Mouse (Mus musculus) forebrain, embryonic 15.5 days (tissue): ENCODE results near the gene Nsg2. TPM values are rescaled to one million over a fixed set of nuclear protein-coding genes. Genes with fewer than 3 reads are reported as not detected.
"Not testable (repeated sequence)": the region's sequence is repeated elsewhere in the genome, so short reads cannot be mapped to it uniquely, and the experiment has no call there.

Experiments used
- ATAC-seq: fragments of 200-750 bp; cut with Nextera tagmentation; replicated peaks from 2 replicates; pipeline ENCODE4 v1.8.0; 2017; ENCODE audit warnings: mild to moderate bottlenecking, moderate TSS enrichment, moderate library complexity
- H3K27ac ChIP-seq: fragments of 300-500 bp; sonication (generic); replicated peaks from 2 replicates; pipeline ENCODE4 v1.5.1; 2015; ENCODE audit warnings: mild to moderate bottlenecking, inconsistent platforms
- H3K27me3 ChIP-seq: fragments of 300-500 bp; sonication (generic); 2 replicates; pipeline ENCODE4 v1.6.1; 2015; ENCODE audit warnings: inconsistent platforms
- H3K36me3 ChIP-seq: fragments of 300-500 bp; sonication (generic); 2 replicates; pipeline ENCODE4 v1.6.1; 2015; ENCODE audit warnings: mild to moderate bottlenecking, inconsistent platforms
- H3K4me1 ChIP-seq: fragments of 300-500 bp; sonication (generic); 2 replicates; pipeline ENCODE4 v1.6.1; 2015; ENCODE audit warnings: inconsistent platforms
- H3K4me2 ChIP-seq: fragments of 300-500 bp; sonication (generic); replicated peaks from 2 replicates; pipeline ENCODE4 v1.6.1; 2015; ENCODE audit warnings: mild to moderate bottlenecking, inconsistent platforms
- H3K4me3 ChIP-seq: fragments of 300-500 bp; sonication (generic); 2 replicates; pipeline ENCODE4 v1.5.1; 2015; ENCODE audit warnings: mild to moderate bottlenecking, inconsistent platforms
- H3K9ac ChIP-seq: fragments of 300-500 bp; sonication (generic); replicated peaks from 2 replicates; pipeline ENCODE4 v1.6.1; 2015; ENCODE audit warnings: mild to moderate bottlenecking, inconsistent platforms
- H3K9me3 ChIP-seq: fragments of 300-500 bp; sonication (generic); 2 replicates; pipeline ENCODE4 v1.6.1; 2016; ENCODE audit warnings: inconsistent platforms
- WGBS: fragments of 180-500 bp; shearing (Covaris S2); methylation state at CpG from one replicate; pipeline ENCODE4 v1.1.7; 2015; ENCODE audit warnings: mixed read lengths; 5-methylcytosine and 5-hydroxymethylcytosine counted together
- polyA plus RNA-seq: library from polyadenylated mRNA; unstranded; fragments of >200 nt; fragmentation: Nextera tagmentation; extraction: Ambion mirVana; gene quantifications from 2 replicates; pipeline ENCODE4 v1.2.1, GENCODE M21; 2015

Gene Nsg2
- 677 and 717 TPM in 2 replicates for polyA plus RNA-seq

GRCm38 (mm10) chr11:32000281-32000680, at the start of gene Nsg2:
Gene Nsg2 (plus strand): TSS chr11:32000463.
- Histone ChIP-seq H3K27ac (peak within 1 kb of the TSS; percentile 97), H3K36me3 (peaks cover 20% of the 10 kb centered on the region), H3K9me3 (no peaks in the 10 kb centered on the region), H3K4me2 (peak within 1 kb of the TSS; percentile 71), H3K4me3 (peak within 1 kb of the TSS; percentile 64), H3K9ac (peak within 1 kb of the TSS; percentile 90), H3K4me1 (peaks cover 45% of the 10 kb centered on the region), H3K27me3 (no peaks in the 10 kb centered on the region)
- 0% methylated on average over 16 of the region's 16 CpGs for WGBS
- peak; percentile 78 for ATAC-seq

GRCm38 (mm10) chr11:31960071-31960470, 40.2 kb upstream of the Nsg2 start:
- Histone ChIP-seq H3K4me3 (no peak overlapping the region), H3K9me3 (no peaks in the 10 kb centered on the region), H3K9ac (no peak overlapping the region), H3K27me3 (no peaks in the 10 kb centered on the region), H3K27ac (no peak overlapping the region), H3K36me3 (no peaks in the 10 kb centered on the region), H3K4me2 (no peak overlapping the region), H3K4me1 (no peaks in the 10 kb centered on the region)
- no peak for ATAC-seq

- Histone ChIP-seq H3K4me1 (peaks cover 6% of the 10 kb centered on the region), H3K27ac (no peak overlapping the region), H3K9ac (no peak overlapping the region), H3K9me3 (no peaks in the 10 kb centered on the region), H3K36me3 (no peaks in the 10 kb centered on the region), H3K4me3 (no peak overlapping the region), H3K4me2 (no peak overlapping the region), H3K27me3 (no peaks in the 10 kb centered on the region)
- 100% methylated on average over 1 of the region's 1 CpGs for WGBS
- ATAC-seq, result no peak
These were observed 36.3 kb upstream of the Nsg2 start for GRCm38 (mm10) chr11:31963993-31964392.

- WGBS, result 49% methylated on average over 49 of the region's 49 CpGs
- H3K9ac ChIP-seq, result peak within 1 kb of the TSS; percentile 34
- peak; percentile 58 for ATAC-seq
- H3K4me3 ChIP-seq, result peak within 1 kb of the TSS; percentile 26
- H3K4me2 ChIP-seq, result peak within 1 kb of the TSS; percentile 43
- H3K27ac ChIP-seq, result 0 out of 2 replicates have a peak within 1 kb of the TSS, but pooled peaks have one; percentile 14
- no peaks in the 10 kb centered on the region for H3K9me3 ChIP-seq
- H3K27me3 ChIP-seq, result no peaks in the 10 kb centered on the region
- H3K4me1 ChIP-seq, result peaks cover 6% of the 10 kb centered on the region
- no peaks in the 10 kb centered on the region for H3K36me3 ChIP-seq
These were observed 34.8 kb upstream of the Nsg2 start, which contains the start of gene 4930524B15Rik for GRCm38 (mm10) chr11:31965256-31966134. Gene 4930524B15Rik (plus strand): TSS chr11:31965592.

- no peak for ATAC-seq
- no peak overlapping the region for H3K4me3 ChIP-seq
- H3K9ac ChIP-seq, result no peak overlapping the region
- H3K27me3 ChIP-seq, result no peaks in the 10 kb centered on the region
- 89% methylated on average over 4 of the region's 4 CpGs for WGBS
- no peaks in the 10 kb centered on the region for H3K4me1 ChIP-seq
- no peak overlapping the region for H3K27ac ChIP-seq
- H3K4me2 ChIP-seq, result no peak overlapping the region
- no peaks in the 10 kb centered on the region for H3K36me3 ChIP-seq
- H3K9me3 ChIP-seq, result no peaks in the 10 kb centered on the region
These were observed 26.1 kb upstream of the Nsg2 start for GRCm38 (mm10) chr11:31974132-31974531.

- 70% methylated on average over 8 of the region's 8 CpGs for WGBS
- Histone ChIP-seq H3K9me3 (no peaks in the 10 kb centered on the region), H3K27me3 (no peaks in the 10 kb centered on the region), H3K9ac (no peak overlapping the region), H3K4me1 (no peaks in the 10 kb centered on the region), H3K4me3 (no peak overlapping the region), H3K4me2 (no peak overlapping the region), H3K36me3 (no peaks in the 10 kb centered on the region), H3K27ac (no peak overlapping the region)
- ATAC-seq, result no peak
These were observed 25.4 kb upstream of the Nsg2 start for GRCm38 (mm10) chr11:31974826-31975225.

GRCm38 (mm10) chr11:31975678-31976077, 24.6 kb upstream of the Nsg2 start:
- H3K9ac ChIP-seq, result no peak overlapping the region
- H3K9me3 ChIP-seq, result no peaks in the 10 kb centered on the region
- no peaks in the 10 kb centered on the region for H3K36me3 ChIP-seq
- ATAC-seq, result no peak
- 88% methylated on average over 5 of the region's 5 CpGs for WGBS
- H3K4me3 ChIP-seq, result no peak overlapping the region
- H3K27ac ChIP-seq, result no peak overlapping the region
- no peak overlapping the region for H3K4me2 ChIP-seq
- H3K27me3 ChIP-seq, result no peaks in the 10 kb centered on the region
- no peaks in the 10 kb centered on the region for H3K4me1 ChIP-seq

- Histone ChIP-seq H3K9me3 (no peaks in the 10 kb centered on the region), H3K9ac (no peak overlapping the region), H3K27me3 (no peaks in the 10 kb centered on the region), H3K4me1 (no peaks in the 10 kb centered on the region), H3K4me3 (no peak overlapping the region), H3K27ac (no peak overlapping the region), H3K4me2 (no peak overlapping the region), H3K36me3 (no peaks in the 10 kb centered on the region)
- ATAC-seq, result no peak
- 71% methylated on average over 5 of the region's 5 CpGs for WGBS
These were observed 24.1 kb upstream of the Nsg2 start for GRCm38 (mm10) chr11:31976137-31976536.

GRCm38 (mm10) chr11:31980089-31980488, 20.2 kb upstream of the Nsg2 start:
- not testable (repeated sequence) for H3K4me2 ChIP-seq, H3K9ac ChIP-seq, H3K4me3 ChIP-seq, H3K27ac ChIP-seq, H3K27me3 ChIP-seq, H3K36me3 ChIP-seq, H3K4me1 ChIP-seq, ATAC-seq, H3K9me3 ChIP-seq
- 86% methylated on average over 5 of the region's 5 CpGs for WGBS

GRCm38 (mm10) chr11:31981830-31982229, 18.4 kb upstream of the Nsg2 start:
- H3K9me3 ChIP-seq, result no peaks in the 10 kb centered on the region
- H3K36me3 ChIP-seq, result no peaks in the 10 kb centered on the region
- H3K27me3 ChIP-seq, result no peaks in the 10 kb centered on the region
- H3K4me2 ChIP-seq, result no peak overlapping the region
- WGBS, result 92% methylated on average over 7 of the region's 7 CpGs
- no peak for ATAC-seq
- H3K9ac ChIP-seq, result no peak overlapping the region
- H3K4me3 ChIP-seq, result no peak overlapping the region
- H3K4me1 ChIP-seq, result no peaks in the 10 kb centered on the region
- no peak overlapping the region for H3K27ac ChIP-seq

- WGBS, result 82% methylated on average over 13 of the region's 13 CpGs
- H3K9me3 ChIP-seq, H3K4me3 ChIP-seq, H3K36me3 ChIP-seq, H3K4me2 ChIP-seq, H3K4me1 ChIP-seq, H3K27me3 ChIP-seq, ATAC-seq, H3K9ac ChIP-seq, H3K27ac ChIP-seq: not testable (repeated sequence)
These were observed 17.9 kb upstream of the Nsg2 start for GRCm38 (mm10) chr11:31982247-31982943.

- Histone ChIP-seq H3K27me3 (no peaks in the 10 kb centered on the region), H3K9ac (no peak overlapping the region), H3K36me3 (no peaks in the 10 kb centered on the region), H3K27ac (no peak overlapping the region), H3K4me1 (no peaks in the 10 kb centered on the region), H3K4me3 (no peak overlapping the region), H3K9me3 (no peaks in the 10 kb centered on the region), H3K4me2 (no peak overlapping the region)
- no peak for ATAC-seq
These were observed 17.0 kb upstream of the Nsg2 start for GRCm38 (mm10) chr11:31983249-31983648.
